Mouse (Mus musculus): ENCODE measurements around the gene Fkbp6. TPM values are rescaled to one million over a fixed set of nuclear protein-coding genes. Genes with fewer than 3 reads are reported as not detected.

Gene Fkbp6
- total and polyA plus RNA-seq, 2 experiments from 2014 or later: 0.36 to 0.49 TPM

DNA sequence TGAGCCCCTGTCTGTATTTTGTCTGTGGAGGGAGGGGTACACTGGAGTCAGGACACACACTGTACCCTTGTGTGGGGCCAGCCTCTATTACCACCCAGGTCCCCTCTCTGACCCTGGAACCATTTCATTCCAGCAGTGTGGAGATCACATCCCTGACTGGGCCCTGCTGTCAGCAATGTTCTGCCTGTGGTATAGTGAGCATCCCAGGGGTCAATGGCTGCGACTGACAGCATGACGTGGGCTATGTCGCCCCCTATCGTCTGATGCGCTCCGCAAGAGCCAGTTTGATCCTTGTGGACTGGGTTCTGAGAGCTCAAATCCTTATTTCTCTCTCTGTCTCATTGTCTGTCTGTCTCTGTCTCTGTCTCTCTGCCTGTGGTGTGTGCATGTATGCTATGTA lies 63.7 kb downstream of the Fkbp6 start:
- no peak overlapping the region for H3K27ac ChIP-seq (ENCODE audit: low read depth, low read length)
- WGBS: 3% methylated on average over 6 of the region's 6 CpGs
- H3K27me3 ChIP-seq (ENCODE audit: insufficient read depth, low read length): no peaks in the 10 kb centered on the region; the same call in 1 of the 2 replicates
- H3K4me3 ChIP-seq (ENCODE audit: low read depth, low read length): no peak overlapping the region
- peak; percentile 82 for DNase-seq (ENCODE audit: low spot score)
- H3K9me3 ChIP-seq (ENCODE audit: low read length): no peaks in the 10 kb centered on the region
- H3K36me3 ChIP-seq (ENCODE audit: insufficient read depth, low read length): no peaks in the 10 kb centered on the region
- peak; percentile 34; the same call in 1 of the 2 replicates for ATAC-seq (ENCODE audit: low FRiP score)
- TF ChIP-seq CTCF (IDR thresholded peaks at IDR 0.05): peak; percentile 89
- H3K9ac ChIP-seq (replicated peaks; ENCODE audit: low read length, poor library complexity, severe bottlenecking): no peak overlapping the region
- H3K4me1 ChIP-seq (ENCODE audit: insufficient read depth, low read length): no peaks in the 10 kb centered on the region
- no peak overlapping the region for H3K4me2 ChIP-seq (ENCODE audit: low read depth, low read length, poor library complexity, severe bottlenecking)

- 40% methylated on average over 3 of the region's 3 CpGs for WGBS
These were observed 64.6 kb downstream of the Fkbp6 start for GRCm38 (mm10) chr5:135285211-135285610.

GRCm38 (mm10) chr5:135280226-135280625 lies 69.6 kb downstream of the Fkbp6 start:
- WGBS: 80% methylated on average over 9 of the region's 9 CpGs
- H3K36me3 ChIP-seq (ENCODE audit: insufficient read depth, low read length): no peaks in the 10 kb centered on the region
- no peak overlapping the region for H3K4me3 ChIP-seq (ENCODE audit: low read depth, low read length)
- no peaks in the 10 kb centered on the region for H3K4me1 ChIP-seq (ENCODE audit: insufficient read depth, low read length)
- no peak overlapping the region for H3K4me2 ChIP-seq (ENCODE audit: low read depth, low read length, poor library complexity, severe bottlenecking)
- TF ChIP-seq CTCF (IDR thresholded peaks at IDR 0.05): no peak
- no peaks in the 10 kb centered on the region for H3K9me3 ChIP-seq (ENCODE audit: low read length)
- H3K27ac ChIP-seq (ENCODE audit: low read depth, low read length): no peak overlapping the region
- no peaks in the 10 kb centered on the region for H3K27me3 ChIP-seq (ENCODE audit: insufficient read depth, low read length)
- no peak overlapping the region for H3K9ac ChIP-seq (replicated peaks; ENCODE audit: low read length, poor library complexity, severe bottlenecking)
- no peak for ATAC-seq (ENCODE audit: low FRiP score)
- no peak for DNase-seq (ENCODE audit: low spot score)

More at GRCm38 (mm10) chr5:135285211-135285610, 64.6 kb downstream of the Fkbp6 start:
- Histone ChIP-seq H3K9ac (replicated peaks; ENCODE audit: low read length, poor library complexity, severe bottlenecking) (no peak overlapping the region), H3K27ac (ENCODE audit: low read depth, low read length) (no peak overlapping the region), H3K27me3 (ENCODE audit: insufficient read depth, low read length) (no peaks in the 10 kb centered on the region; the same call in 1 of the 2 replicates), H3K4me2 (ENCODE audit: low read depth, low read length, poor library complexity, severe bottlenecking) (no peak overlapping the region), H3K4me3 (ENCODE audit: low read depth, low read length) (no peak overlapping the region), H3K36me3 (ENCODE audit: insufficient read depth, low read length) (no peaks in the 10 kb centered on the region), H3K9me3 (ENCODE audit: low read length) (no peaks in the 10 kb centered on the region), H3K4me1 (ENCODE audit: insufficient read depth, low read length) (no peaks in the 10 kb centered on the region)
- ATAC-seq (ENCODE audit: low FRiP score) (no peak), DNase-seq (ENCODE audit: low spot score) (no peak)
- no peak for TF ChIP-seq CTCF (IDR thresholded peaks at IDR 0.05)

DNA sequence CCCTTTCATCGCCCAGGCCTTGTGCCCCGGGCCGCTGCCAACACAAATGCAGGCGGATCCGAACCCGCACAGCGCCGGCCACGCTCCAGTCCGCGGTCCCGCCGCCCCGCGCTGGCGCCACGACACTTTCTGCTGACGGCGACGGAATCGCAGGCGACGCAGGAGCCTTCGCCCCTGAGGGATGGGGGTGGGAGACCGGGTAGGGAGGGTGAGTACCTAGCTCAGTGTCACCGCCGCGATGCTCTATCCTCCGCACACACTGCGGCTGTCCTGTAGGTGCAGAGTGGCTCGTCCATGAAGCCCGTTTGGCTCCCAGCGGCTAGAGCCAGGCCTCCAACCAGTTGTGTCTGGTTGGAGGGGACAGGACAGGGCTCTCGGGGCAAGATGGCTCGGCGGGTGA lies 73.2 kb downstream of the Fkbp6 start:
- no peak overlapping the region for H3K27ac ChIP-seq (ENCODE audit: low read depth, low read length)
- DNase-seq (ENCODE audit: low spot score) (no peak), ATAC-seq (ENCODE audit: low FRiP score) (no peak)
- no peak overlapping the region for H3K9ac ChIP-seq (replicated peaks; ENCODE audit: low read length, poor library complexity, severe bottlenecking)
- no peaks in the 10 kb centered on the region for H3K4me1 ChIP-seq (ENCODE audit: insufficient read depth, low read length)
- no peak for TF ChIP-seq CTCF (IDR thresholded peaks at IDR 0.05)
- H3K36me3 ChIP-seq (ENCODE audit: insufficient read depth, low read length): no peaks in the 10 kb centered on the region
- peak overlapping the region; percentile 5 for H3K4me3 ChIP-seq (ENCODE audit: low read depth, low read length)
- WGBS: 9% methylated on average over 36 of the region's 36 CpGs
- no peaks in the 10 kb centered on the region for H3K27me3 ChIP-seq (ENCODE audit: insufficient read depth, low read length)
- peak overlapping the region; percentile 9; the same call in 1 of the 2 replicates for H3K4me2 ChIP-seq (ENCODE audit: low read depth, low read length, poor library complexity, severe bottlenecking)
- no peaks in the 10 kb centered on the region for H3K9me3 ChIP-seq (ENCODE audit: low read length)

DNA sequence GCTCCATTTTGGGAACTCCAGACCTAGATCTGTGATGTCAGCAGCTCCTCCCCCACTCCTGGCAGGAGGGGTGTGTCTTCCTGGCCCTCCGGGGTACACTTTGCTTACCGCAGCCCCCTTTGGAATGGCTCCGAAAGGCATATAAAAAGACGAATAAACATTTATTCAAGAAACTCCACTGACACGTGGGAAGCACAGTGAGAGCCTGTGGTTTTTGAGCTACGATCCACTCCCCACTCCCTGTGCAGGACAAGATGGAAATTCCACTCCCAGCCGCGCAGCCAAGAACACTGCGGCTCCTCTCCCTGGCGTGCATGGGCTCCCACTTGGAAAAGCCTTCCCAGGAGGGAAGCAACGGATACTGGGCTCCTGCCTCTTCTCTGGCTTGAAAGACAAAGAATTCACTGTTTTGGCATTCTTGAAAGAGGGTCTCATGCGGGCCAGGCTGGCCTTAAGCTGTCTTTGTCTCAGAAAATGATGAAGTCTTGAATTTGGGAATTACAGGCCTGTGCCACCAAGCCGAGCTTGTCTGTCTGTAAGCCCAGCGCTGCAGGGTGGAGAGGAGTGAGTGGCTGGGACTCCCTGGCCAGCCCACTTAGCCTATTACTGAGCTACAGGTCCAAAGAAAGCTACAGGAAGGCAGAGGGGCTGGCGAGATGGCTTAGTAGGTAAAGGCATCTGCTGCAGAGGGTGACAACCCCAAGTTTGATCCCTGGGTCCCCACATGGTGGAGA lies 75.0 kb downstream of the Fkbp6 start:
- H3K4me3 ChIP-seq (ENCODE audit: low read depth, low read length): no peak overlapping the region
- ATAC-seq (ENCODE audit: low FRiP score) (0 out of 2 replicates have a peak, but pooled peaks have one; percentile 41), DNase-seq (ENCODE audit: low spot score) (peak; percentile 45)
- H3K4me1 ChIP-seq (ENCODE audit: insufficient read depth, low read length): no peaks in the 10 kb centered on the region
- H3K36me3 ChIP-seq (ENCODE audit: insufficient read depth, low read length): no peaks in the 10 kb centered on the region
- peak overlapping the region; percentile 57 for H3K27ac ChIP-seq (ENCODE audit: low read depth, low read length)
- H3K27me3 ChIP-seq (ENCODE audit: insufficient read depth, low read length): no peaks in the 10 kb centered on the region
- H3K4me2 ChIP-seq (ENCODE audit: low read depth, low read length, poor library complexity, severe bottlenecking): no peak overlapping the region
- TF ChIP-seq CTCF (IDR thresholded peaks at IDR 0.05): no peak
- 11% methylated on average over 15 of the region's 15 CpGs for WGBS
- H3K9me3 ChIP-seq (ENCODE audit: low read length): no peaks in the 10 kb centered on the region
- no peak overlapping the region for H3K9ac ChIP-seq (replicated peaks; ENCODE audit: low read length, poor library complexity, severe bottlenecking)

- Histone ChIP-seq H3K4me1 (ENCODE audit: insufficient read depth, low read length) (no peaks in the 10 kb centered on the region), H3K4me3 (ENCODE audit: low read depth, low read length) (no peak overlapping the region), H3K27me3 (ENCODE audit: insufficient read depth, low read length) (no peaks in the 10 kb centered on the region), H3K9ac (replicated peaks; ENCODE audit: low read length, poor library complexity, severe bottlenecking) (no peak overlapping the region), H3K27ac (ENCODE audit: low read depth, low read length) (no peak overlapping the region), H3K9me3 (ENCODE audit: low read length) (no peaks in the 10 kb centered on the region), H3K4me2 (ENCODE audit: low read depth, low read length, poor library complexity, severe bottlenecking) (no peak overlapping the region), H3K36me3 (ENCODE audit: insufficient read depth, low read length) (no peaks in the 10 kb centered on the region)
- TF ChIP-seq CTCF (IDR thresholded peaks at IDR 0.05): no peak
- ATAC-seq (ENCODE audit: low FRiP score) (peak; percentile 68; the same call in 1 of the 2 replicates), DNase-seq (ENCODE audit: low spot score) (peak; percentile 91)
- 32% methylated on average over 12 of the region's 12 CpGs for WGBS
These were observed 78.2 kb downstream of the Fkbp6 start for GRCm38 (mm10) chr5:135271563-135272165.

Data from midbrain, postnatal 0 days (tissue).